Mouse (Mus musculus) stomach, embryonic 16.5 days (tissue): ENCODE results near the gene Elp6. TPM values are rescaled to one million over a fixed set of nuclear protein-coding genes. Genes with fewer than 3 reads are reported as not detected.

Source experiments
- ATAC-seq: fragments of 200-750 bp; cut with Nextera tagmentation; 2 replicates; pipeline ENCODE4 v1.8.0; 2017; ENCODE audit warnings: moderate number of reproducible peaks, moderate TSS enrichment; ENCODE audit not compliant: insufficient read depth, low FRiP score
- H3K27ac ChIP-seq: fragments of 300-500 bp; sonication (generic); 2 replicates; pipeline ENCODE4 v1.5.1; 2014; ENCODE audit warnings: low read length
- H3K27me3 ChIP-seq: fragments of 300-500 bp; sonication (generic); 2 replicates; pipeline ENCODE4 v1.6.1; 2014; ENCODE audit warnings: low read length, control low read depth, mixed read lengths; ENCODE audit not compliant: control insufficient read depth, insufficient read depth
- H3K36me3 ChIP-seq: fragments of 300-500 bp; sonication (generic); 2 replicates; pipeline ENCODE4 v1.6.1; 2014; ENCODE audit warnings: low read length; ENCODE audit not compliant: control insufficient read depth, insufficient read depth
- H3K4me1 ChIP-seq: fragments of 300-500 bp; sonication (generic); 2 replicates; pipeline ENCODE4 v1.6.1; 2014; ENCODE audit warnings: low read length, control low read depth, mixed read lengths; ENCODE audit not compliant: control insufficient read depth, insufficient read depth
- H3K4me2 ChIP-seq: fragments of 300-500 bp; sonication (generic); 2 replicates; pipeline ENCODE4 v1.6.1; 2014; ENCODE audit warnings: low read depth, low read length, mixed read lengths
- H3K4me3 ChIP-seq: fragments of 300-500 bp; sonication (generic); replicated peaks from 2 replicates; pipeline ENCODE4 v1.5.1; 2014; ENCODE audit warnings: mild to moderate bottlenecking, low read length
- H3K9ac ChIP-seq: fragments of 300-500 bp; sonication (generic); 2 replicates; pipeline ENCODE4 v1.6.1; 2014; ENCODE audit warnings: low read length
- H3K9me3 ChIP-seq: fragments of 300-500 bp; sonication (generic); replicated peaks from 2 replicates; pipeline ENCODE4 v1.6.1; 2016; ENCODE audit warnings: low read length, control low read depth; ENCODE audit not compliant: control insufficient read depth
- WGBS: fragments of 180-500 bp; shearing (Covaris S2); extraction: QIAGEN DNeasy Blood & Tissue Kit; methylation state at CpG from one replicate; pipeline ENCODE4 v1.1.7; 2014; 5-methylcytosine and 5-hydroxymethylcytosine counted together
- polyA plus RNA-seq: library from polyadenylated mRNA; unstranded; fragments of >200 nt; fragmentation: Nextera tagmentation; extraction: Ambion mirVana; gene quantifications from 2 replicates; pipeline ENCODE4 v1.2.1, GENCODE M21; 2015

Gene Elp6
- 17.5 and 18.4 TPM in 2 replicates for polyA plus RNA-seq

GRCm38 (mm10) chr9:110304969-110305651 is at the start of gene Elp6:
Elp6 (plus strand) TSS chr9:110305173.
- under 1% methylated on average over 46 of the region's 46 CpGs for WGBS
- Histone ChIP-seq H3K4me2 (peak within 1 kb of the TSS; percentile 71), H3K4me1 (peaks cover 9% of the 10 kb centered on the region; the same call in 1 of the 2 replicates), H3K27ac (peak within 1 kb of the TSS; percentile 82), H3K36me3 (no peaks in the 10 kb centered on the region), H3K27me3 (no peaks in the 10 kb centered on the region), H3K9me3 (0 out of 2 replicates have a peak, but pooled peaks cover 5% of the 10 kb centered on the region), H3K9ac (peak within 1 kb of the TSS; percentile 85), H3K4me3 (peak within 1 kb of the TSS; percentile 66)
- peak; percentile 98 for ATAC-seq

DNA sequence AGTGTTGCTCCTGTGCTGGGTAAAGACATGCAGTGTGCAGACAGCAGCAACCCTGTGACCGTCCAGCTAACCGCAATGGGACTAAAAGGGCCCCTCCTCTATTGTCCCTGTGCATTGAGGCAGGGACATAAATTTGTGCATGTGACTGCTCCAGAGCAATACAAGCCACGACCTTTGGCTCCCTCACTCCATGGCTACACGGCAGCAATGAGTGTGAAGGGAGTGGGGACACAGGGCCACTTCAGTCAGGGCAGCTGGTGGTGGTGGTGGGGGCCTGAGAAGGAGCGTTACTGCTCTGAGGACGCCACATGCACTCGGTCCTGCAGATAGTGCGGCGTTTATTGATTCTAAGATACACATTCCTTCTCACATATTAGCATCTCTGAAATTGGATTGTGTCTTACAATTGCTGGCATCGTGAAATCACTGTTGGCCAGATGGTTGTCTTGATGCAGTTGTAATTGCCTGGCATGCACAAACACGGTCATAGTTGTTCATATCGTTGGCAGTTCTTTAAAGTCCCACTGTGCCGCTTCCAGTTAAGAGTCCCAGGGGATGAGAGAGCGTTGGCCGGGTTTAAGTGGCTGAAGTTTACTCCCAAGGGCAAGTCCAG is 49.5 kb upstream of the Elp6 start:
- Histone ChIP-seq H3K4me2 (no peak overlapping the region), H3K27me3 (no peaks in the 10 kb centered on the region), H3K4me3 (no peak overlapping the region), H3K9ac (no peak overlapping the region), H3K4me1 (no peaks in the 10 kb centered on the region), H3K27ac (no peak overlapping the region), H3K9me3 (no peaks in the 10 kb centered on the region), H3K36me3 (no peaks in the 10 kb centered on the region)
- 68% methylated on average over 15 of the region's 15 CpGs for WGBS
- ATAC-seq, result no peak

DNA sequence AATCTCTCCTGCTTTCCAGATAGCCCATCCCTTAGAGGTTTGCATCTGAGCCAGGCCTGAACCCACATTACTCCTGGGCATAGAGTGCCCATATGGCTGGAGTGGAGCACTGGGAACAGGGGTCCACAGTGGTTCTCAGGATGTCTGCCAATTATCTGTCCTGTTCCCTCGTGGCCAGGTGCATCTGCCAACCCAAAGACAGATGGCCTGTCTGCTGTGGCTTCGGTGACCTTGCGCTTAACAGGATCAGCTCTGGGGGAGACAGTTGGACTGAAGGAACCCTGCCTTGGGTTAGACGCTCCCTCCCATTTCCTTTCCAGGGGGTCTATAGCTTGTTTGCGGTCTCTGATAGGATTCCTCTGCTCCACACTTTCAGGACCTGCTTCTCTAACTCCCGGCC is 46.3 kb upstream of the Elp6 start:
- H3K4me2 ChIP-seq, result no peak overlapping the region
- H3K36me3 ChIP-seq, result no peaks in the 10 kb centered on the region
- no peak overlapping the region for H3K4me3 ChIP-seq
- no peak for ATAC-seq
- H3K4me1 ChIP-seq, result no peaks in the 10 kb centered on the region
- no peaks in the 10 kb centered on the region for H3K9me3 ChIP-seq
- no peak overlapping the region for H3K27ac ChIP-seq
- H3K27me3 ChIP-seq, result no peaks in the 10 kb centered on the region
- H3K9ac ChIP-seq, result no peak overlapping the region
- 73% methylated on average over 6 of the region's 6 CpGs for WGBS

DNA sequence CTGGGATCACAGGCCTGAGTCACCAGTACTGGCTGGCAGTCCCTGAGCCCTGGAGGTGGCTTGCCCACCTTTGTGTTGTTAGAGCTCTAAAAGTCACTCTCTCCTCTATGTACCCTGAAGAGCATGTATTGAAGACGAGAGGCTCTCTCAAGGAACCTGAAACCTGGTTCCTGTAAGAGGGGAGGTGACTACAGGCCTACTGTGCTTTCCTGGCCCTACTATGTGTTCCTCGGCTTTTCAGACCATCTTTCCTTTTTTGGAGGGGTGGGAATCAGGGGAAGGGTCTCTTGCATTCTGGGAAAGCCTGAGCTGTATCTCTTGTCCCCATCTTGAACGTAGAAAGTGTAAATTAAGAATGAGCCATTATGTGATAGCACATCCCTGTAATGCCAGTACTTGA is 45.9 kb upstream of the Elp6 start:
- no peak overlapping the region for H3K4me3 ChIP-seq
- no peaks in the 10 kb centered on the region for H3K9me3 ChIP-seq
- no peak overlapping the region for H3K4me2 ChIP-seq
- H3K4me1 ChIP-seq, result no peaks in the 10 kb centered on the region
- H3K27ac ChIP-seq, result no peak overlapping the region
- no peaks in the 10 kb centered on the region for H3K36me3 ChIP-seq
- H3K27me3 ChIP-seq, result no peaks in the 10 kb centered on the region
- H3K9ac ChIP-seq, result no peak overlapping the region
- no peak for ATAC-seq
- 79% methylated on average over 3 of the region's 3 CpGs for WGBS

DNA sequence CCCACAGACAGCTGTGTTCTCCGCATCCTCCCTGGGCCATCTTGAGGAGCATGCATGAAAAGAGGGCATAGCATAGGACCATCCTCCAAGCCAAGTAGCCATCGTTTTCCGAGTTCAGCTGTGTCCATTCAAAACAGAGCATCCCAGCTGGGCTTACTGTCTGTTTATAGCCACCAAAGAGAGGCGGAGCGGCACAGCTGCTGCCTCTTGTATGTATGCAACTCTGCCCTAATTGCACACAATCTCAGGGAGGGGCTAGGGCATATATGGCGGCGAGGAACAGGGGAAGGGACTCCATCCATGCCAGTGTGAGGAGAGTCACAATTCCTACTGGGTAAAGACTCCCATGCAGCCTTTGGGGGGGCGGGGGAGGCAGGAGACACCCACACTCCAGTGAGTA is 41.8 kb upstream of the Elp6 start:
- Histone ChIP-seq H3K27ac (no peak overlapping the region), H3K9ac (no peak overlapping the region), H3K4me3 (no peak overlapping the region), H3K27me3 (no peaks in the 10 kb centered on the region), H3K4me1 (no peaks in the 10 kb centered on the region), H3K36me3 (no peaks in the 10 kb centered on the region), H3K4me2 (no peak overlapping the region), H3K9me3 (no peaks in the 10 kb centered on the region)
- 72% methylated on average over 8 of the region's 8 CpGs for WGBS
- ATAC-seq, result no peak

DNA sequence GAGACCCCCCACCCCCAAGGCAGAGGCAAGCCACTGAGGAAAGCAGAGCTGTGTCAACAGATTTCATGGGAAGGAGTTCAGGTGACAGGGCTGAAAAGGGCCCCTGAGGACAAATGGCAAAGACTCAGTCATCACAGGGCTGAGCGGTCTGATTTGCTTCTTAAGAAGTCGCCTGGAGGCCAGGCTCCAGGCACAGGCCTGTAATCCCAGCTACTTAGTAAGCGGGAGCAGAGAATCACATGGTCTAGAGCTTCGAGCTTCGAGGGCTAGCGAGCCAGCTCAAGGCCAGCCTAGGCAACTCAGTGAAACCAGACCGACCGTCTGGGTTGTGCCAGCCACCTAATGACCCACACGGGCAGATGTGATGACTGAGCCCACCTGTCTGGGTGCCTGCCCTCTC is 40.0 kb upstream of the Elp6 start:
- Histone ChIP-seq H3K36me3 (no peaks in the 10 kb centered on the region), H3K9me3 (no peaks in the 10 kb centered on the region), H3K27me3 (no peaks in the 10 kb centered on the region), H3K9ac (no peak overlapping the region), H3K4me1 (no peaks in the 10 kb centered on the region), H3K4me3 (no peak overlapping the region), H3K27ac (no peak overlapping the region), H3K4me2 (no peak overlapping the region)
- 77% methylated on average over 9 of the region's 9 CpGs for WGBS
- no peak for ATAC-seq

- ATAC-seq, result no peak
- no peaks in the 10 kb centered on the region for H3K9me3 ChIP-seq
- no peak overlapping the region for H3K27ac ChIP-seq
- 92% methylated on average over 10 of the region's 10 CpGs for WGBS
- no peaks in the 10 kb centered on the region for H3K27me3 ChIP-seq
- H3K4me3 ChIP-seq, result no peak overlapping the region
- H3K9ac ChIP-seq, result no peak overlapping the region
- no peaks in the 10 kb centered on the region for H3K36me3 ChIP-seq
- no peaks in the 10 kb centered on the region for H3K4me1 ChIP-seq
- no peak overlapping the region for H3K4me2 ChIP-seq
These were observed 36.6 kb upstream of the Elp6 start for GRCm38 (mm10) chr9:110268416-110268815.

DNA sequence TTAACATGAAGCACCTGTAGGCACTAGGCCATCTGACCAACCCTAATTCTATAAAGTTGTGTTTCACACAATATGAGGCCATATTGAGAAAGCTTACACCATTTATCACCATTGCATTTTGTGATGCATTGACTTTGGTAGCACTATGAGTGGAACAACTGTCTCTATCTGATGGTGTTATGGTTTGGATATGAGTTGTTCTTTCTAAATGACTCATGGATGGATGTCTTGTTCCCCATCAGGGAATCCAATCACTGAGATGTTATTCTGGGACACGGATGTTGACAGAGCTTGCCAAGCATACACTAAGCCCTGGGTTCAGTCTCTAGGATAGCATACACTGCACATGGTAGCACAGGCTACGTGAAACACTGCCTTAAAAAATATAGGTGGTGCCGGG is 32.6 kb upstream of the Elp6 start:
- Histone ChIP-seq H3K36me3 (no peaks in the 10 kb centered on the region), H3K27me3 (no peaks in the 10 kb centered on the region), H3K4me3 (no peak overlapping the region), H3K9ac (no peak overlapping the region), H3K9me3 (no peaks in the 10 kb centered on the region), H3K4me2 (no peak overlapping the region), H3K4me1 (no peaks in the 10 kb centered on the region), H3K27ac (no peak overlapping the region)
- 88% methylated on average over 3 of the region's 3 CpGs for WGBS
- no peak for ATAC-seq

GRCm38 (mm10) chr9:110273507-110273906 is 31.5 kb upstream of the Elp6 start:
- Histone ChIP-seq H3K27ac (no peak overlapping the region), H3K27me3 (no peaks in the 10 kb centered on the region), H3K4me3 (no peak overlapping the region), H3K9me3 (no peaks in the 10 kb centered on the region), H3K4me2 (no peak overlapping the region), H3K9ac (no peak overlapping the region), H3K36me3 (no peaks in the 10 kb centered on the region), H3K4me1 (no peaks in the 10 kb centered on the region)
- no peak for ATAC-seq
- WGBS, result 59% methylated on average over 4 of the region's 4 CpGs
